Mouse (Mus musculus) lung, postnatal 14 days (tissue): ENCODE results near the gene Rasgrp4.
"Not testable (repeated sequence)": the region's sequence is repeated elsewhere in the genome, so short reads cannot be mapped to it uniquely, and the experiment has no call there.

ENCODE experiments used
- DNase-seq: peaks from one replicate; pipeline ENCODE4 v3.0.0; 2021

The Rasgrp4 gene

GRCm38 (mm10) chr7:29180077-29180853, 45.6 kb downstream of the Rasgrp4 start, which contains the start of gene Psmd8:
Gene Psmd8 (minus strand): TSS chr7:29180701.
- DNase-seq = peak; percentile 96

GRCm38 (mm10) chr7:29180854-29181236, 46.2 kb downstream of the Rasgrp4 start:
- no peak for DNase-seq

GRCm38 (mm10) chr7:29181323-29181722, 46.7 kb downstream of the Rasgrp4 start:
- DNase-seq = not testable (repeated sequence)

GRCm38 (mm10) chr7:29194230-29194629, 59.6 kb downstream of the Rasgrp4 start:
- not testable (repeated sequence) for DNase-seq

GRCm38 (mm10) chr7:29202577-29202976, 67.9 kb downstream of the Rasgrp4 start:
- no peak for DNase-seq
